Mouse (Mus musculus) adrenal gland, postnatal 10 days (tissue): ENCODE measurements around the gene Rasgef1a. TPM values are rescaled to one million over a fixed set of nuclear protein-coding genes. Genes with fewer than 3 reads are reported as not detected.
A peak's percentile ranks its signal among the peaks of the same experiment; 100 is the strongest.

Experiments
- DNase-seq: peaks from one replicate; pipeline ENCODE4 v3.0.0; 2021; ENCODE audit warnings: mixed read lengths
- long read RNA-seq, 2 experiments: library from polyadenylated mRNA; stranded (forward); transcript quantifications; one replicate each; pipeline ENCODE4 v2.0.0; 2021
- total RNA-seq, 2 experiments: library from RNA; stranded (reverse); gene quantifications; 2 replicates each; pipeline ENCODE4 v1.2.3; 2021

Gene Rasgef1a
- total RNA-seq = under 1 TPM; 0.21 to 0.36 TPM
- long read RNA-seq, experiment 1 = 0 reads
- long read RNA-seq, experiment 2 = 0 reads

DNA sequence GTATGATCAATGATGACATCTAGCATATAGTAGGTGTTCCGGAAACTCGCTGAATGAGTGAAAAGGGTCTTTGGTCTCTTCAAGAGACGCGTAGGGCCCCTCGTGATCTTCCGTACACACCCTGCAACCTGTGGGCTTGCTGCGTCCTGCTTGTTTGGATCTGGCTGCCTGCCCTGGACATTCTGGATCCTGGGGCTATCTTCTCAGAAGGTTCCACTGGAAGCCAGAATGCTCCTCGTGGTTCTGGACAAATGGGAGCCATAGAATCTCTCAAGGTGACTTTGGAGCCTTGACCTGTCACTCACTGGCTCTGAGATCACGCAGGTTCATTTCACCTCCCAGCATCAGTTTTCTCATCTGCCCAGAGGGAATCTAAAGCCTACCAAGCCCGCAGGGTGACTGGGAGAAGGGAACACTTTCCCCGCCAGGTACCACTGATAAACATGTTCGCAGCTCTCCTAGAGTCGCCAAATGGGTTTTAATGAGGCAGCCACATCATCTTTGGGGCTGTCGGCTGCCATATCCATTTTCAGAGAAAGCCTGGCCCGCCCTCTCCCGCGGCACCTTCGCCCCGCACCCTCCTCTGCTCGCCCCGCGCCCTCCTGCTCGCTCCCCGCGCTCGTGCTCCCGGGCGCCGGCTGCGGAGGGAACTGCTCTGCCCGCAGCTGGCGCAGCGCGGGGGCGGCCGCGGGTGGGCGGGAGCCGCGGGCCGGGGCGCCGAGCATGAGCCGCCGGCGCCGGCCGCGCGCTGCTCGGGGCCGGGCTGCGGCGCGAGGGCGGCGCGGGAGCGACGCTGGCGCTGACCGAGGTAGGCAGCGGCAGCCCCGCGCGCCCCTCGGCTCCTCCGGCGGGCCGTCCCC is at the start of gene Rasgef1a:
Rasgef1a (plus strand) TSS at position 683 of the 860 bp plus-strand sequence.
- DNase-seq = peak; percentile 10

DNA sequence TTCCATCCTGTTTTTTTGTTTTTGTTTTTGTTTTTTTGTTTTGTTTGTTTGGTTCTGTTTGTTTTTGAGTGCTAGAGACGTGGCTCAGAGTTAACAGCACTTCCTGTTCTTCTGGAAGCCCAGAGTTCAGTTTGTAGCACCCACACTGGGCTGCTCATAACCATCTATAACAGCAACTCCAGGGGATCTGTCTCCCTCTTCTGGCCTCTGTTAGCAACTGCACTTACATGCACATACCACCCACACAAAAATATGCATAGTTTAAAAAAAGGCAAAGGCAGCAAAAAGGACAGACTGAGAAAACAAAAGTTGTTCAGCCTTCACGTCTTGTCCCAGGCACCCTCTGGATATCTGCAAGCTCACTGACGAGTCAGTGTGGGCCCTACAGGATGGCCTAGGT is 48.0 kb upstream of the Rasgef1a start:
- no peak for DNase-seq

DNA sequence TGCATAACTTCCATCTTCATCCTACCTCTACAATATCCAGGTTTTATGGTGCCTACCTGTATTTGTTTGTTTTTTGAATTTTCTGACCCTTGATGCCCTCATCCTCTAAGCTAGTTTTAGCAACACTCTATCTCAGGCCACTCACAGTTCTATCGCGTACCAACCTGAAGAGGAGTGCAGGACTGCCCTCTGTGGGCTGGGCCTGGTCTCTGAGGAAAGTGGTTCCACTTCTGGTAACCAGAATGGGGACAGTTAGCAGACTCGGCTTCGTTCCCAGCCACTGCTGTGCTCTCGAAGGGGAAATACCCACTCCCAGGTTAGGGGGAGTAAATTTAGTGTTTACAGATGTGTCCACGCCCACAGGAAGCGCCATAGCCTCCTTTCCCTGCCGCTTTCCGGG is 44.5 kb upstream of the Rasgef1a start:
- DNase-seq = no peak

DNA sequence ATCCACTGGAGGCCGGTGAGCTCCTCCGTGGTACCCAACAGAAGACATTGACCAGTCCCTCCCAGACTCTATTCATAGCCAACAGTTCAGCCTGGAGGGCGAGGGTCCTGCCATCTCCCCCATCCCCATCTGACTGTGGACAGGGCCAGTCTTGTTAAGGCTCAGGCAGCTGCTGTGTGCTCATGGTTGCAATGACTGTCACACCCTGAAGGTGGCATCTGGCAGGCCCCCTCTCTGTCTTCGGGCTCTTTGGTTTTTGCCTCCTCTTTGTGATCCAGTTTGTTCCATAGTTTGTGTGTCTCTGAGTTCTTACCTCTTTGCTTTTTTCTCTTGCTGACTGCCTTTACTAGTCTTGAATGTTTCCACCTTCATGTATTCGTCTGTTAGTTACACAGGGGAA is 24.1 kb upstream of the Rasgef1a start:
- no peak for DNase-seq

DNA sequence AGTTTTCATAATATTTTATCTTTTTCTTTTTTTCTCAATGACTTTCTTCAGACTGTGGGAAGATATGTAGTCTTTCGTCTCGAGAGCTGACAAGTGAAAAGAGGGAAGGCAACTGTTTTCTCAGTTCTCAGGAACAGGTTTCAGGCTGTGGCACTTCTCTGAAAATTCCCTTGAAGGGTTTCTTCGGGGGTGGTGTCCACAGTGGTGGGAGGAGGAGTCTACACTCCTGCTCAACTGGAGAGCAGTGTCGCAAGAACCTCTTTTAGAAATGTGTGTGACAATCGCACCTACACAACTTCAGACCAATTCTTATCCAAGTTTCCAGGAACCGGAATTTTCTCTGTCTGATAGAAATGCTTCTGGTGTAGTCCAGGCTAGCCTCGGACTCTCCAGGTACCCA is 22.0 kb upstream of the Rasgef1a start:
- DNase-seq = no peak

DNA sequence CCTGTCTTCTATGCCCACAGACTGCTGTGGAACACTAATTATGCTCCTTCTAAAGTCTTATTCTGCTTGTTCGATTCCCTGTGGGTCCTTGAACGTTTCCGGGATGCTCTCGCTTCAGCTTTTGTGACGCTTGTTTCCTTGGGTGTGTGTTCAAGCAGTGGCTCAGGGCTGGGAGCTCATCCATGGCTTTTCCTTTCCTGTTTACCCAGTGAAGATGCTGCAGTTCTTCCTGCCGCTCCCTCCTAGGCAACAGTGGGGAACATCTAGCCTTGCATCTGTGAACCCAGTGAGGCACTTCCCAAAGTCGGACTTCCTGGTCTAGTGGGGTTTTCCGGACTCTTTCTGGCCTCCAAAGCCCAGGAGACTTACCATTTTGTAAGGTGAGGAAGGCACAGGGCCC is 20.6 kb upstream of the Rasgef1a start:
- DNase-seq = no peak

DNA sequence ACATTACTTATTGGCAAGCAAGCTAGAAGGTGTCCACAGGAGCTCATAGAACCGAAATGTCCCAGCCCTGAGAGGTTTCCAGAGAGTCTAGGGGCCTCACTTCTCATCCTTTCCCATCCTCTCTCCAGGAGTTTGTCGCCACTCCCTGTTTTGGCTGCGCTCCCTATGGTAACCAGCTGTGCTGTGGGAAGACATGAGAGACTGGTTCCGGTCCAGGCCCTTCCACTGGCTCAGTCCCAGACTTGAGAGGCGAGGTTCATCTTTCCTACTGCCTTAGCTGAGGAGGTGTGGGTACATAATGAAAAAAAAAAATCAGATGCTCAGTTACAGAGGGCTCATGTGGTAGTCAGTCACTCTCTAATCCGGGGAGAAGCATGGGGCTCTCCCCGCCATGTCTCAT is 19.9 kb upstream of the Rasgef1a start:
- no peak for DNase-seq

DNA sequence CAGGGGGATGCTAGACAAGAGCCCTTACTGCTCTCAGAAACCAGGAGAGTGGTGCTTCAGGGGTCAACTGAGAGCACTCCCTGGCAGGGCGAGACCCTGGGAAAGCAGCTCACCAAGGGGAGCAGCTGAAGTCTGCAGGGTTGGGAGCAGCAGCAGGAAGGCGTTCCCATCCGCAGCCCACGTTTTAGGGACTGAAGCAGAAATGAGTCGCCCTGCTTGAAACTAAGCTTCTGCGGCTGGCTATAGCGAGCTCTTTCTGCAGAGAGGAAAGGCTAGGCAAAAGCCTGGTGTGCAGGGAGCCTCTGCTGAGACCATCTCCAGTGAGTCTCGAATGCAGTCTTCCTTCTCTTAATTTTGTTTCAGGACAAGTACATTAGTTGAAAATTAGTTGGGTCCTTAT is 19.3 kb upstream of the Rasgef1a start:
- no peak for DNase-seq

DNA sequence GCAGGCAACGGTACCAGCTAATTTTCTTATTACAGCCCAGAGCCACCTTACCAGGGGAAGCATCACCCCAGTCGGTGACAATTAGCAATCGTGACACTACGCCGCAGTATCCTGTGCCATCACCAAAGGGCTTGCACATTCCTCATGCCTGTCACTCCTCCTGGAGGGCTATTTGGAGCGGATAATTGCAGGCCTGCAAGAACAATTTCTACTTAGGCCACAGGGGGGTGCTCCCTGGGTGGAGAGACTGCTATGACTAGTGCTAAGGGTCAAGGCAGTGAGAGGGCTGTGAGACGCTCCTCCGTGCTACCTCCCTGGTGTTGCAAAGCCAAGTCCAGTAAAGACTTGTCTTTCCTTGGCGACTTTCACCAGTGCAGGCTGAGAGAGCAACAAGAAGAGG is 16.1 kb upstream of the Rasgef1a start:
- peak; percentile 18 for DNase-seq

DNA sequence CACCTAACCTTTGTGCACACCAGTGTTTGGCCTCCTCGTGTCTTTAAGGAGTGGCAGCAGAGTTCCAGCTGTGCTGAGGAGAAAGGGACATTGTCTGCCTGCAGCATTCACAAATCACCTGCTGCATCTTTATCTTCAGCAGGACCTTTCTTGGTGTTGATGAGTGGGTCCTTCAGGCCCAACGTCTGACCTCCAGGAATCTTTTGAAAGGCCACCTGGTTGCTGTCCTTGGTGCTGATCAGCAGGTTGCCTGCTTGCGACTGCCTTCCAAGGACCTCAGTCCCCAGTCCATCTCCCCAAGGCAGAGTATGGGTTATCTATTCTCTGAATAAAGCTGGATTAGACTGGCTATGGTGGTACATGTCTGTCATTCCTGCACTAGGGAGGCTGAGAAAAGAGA is 10.0 kb upstream of the Rasgef1a start:
- peak; percentile 33 for DNase-seq

DNA sequence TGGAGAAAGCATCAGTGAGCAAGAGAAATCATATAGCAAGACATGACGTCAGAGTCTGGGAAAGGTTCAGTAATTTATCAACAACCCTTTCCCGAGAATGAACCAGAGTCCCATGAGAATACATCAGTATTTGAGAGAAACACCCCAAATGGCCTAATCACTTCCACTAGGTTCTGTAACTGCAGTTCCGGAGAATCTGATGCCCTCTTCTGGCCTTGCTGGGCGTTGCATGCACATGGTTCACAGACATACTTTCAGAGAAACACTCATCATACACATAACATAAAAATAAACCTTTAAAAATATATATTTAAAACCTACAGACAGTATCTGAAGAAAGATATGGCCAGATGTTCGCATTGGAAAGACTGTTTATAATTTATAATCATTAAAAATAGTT is 3.9 kb upstream of the Rasgef1a start:
- DNase-seq = peak; percentile 57

DNA sequence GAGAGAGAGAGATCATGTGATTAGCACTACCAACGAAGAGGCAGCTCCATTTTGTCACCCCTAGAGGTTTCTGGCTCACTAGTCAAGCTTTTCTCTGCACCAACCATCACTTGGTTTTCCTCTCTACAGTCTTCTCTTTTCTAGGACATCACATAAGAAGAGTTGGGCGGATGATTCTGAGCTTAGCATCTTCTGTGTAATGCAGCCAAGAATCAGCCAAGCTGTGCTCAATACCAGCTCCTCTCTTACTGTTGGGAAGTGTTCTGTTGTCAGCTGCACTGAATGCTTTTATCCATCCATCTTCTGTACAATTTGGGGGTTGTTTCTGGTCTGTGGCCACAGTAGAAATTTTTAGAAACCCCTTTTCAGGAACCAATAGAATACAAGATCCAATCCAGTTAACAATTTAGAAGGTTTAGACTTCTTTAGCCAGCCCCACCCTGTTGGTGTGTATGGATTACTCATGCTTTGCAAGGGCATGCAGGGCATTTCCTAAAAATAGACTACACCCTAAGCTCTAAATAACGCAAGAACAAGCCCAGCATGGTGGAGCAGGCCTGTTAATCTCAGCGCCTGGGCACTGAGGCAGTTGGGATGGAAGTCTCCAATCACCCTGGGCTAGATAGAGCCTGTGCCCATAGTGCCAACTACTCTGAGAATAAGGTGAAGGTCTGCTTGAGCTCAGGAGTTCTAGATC is 3.2 kb upstream of the Rasgef1a start:
- no peak for DNase-seq

DNA sequence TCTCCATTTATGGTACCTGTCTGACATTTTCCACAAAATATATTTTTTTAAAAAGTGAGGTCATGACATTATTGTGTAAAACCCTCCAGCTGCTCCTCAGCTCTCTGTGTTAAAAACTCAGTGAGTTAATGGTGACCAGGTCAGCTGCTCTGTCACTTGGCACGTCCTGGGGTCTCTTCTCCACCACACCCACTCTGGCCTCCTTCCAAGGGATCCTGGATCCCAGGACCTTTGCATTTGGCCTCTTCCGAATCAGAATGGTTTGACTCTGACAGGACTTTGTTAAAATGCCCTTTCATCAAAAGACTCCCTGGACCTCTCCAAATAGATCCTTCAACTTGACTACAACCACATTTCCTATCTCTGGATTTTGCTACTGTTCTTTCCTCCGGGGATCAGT is 982 bp upstream of the Rasgef1a start:
- DNase-seq = no peak

DNA sequence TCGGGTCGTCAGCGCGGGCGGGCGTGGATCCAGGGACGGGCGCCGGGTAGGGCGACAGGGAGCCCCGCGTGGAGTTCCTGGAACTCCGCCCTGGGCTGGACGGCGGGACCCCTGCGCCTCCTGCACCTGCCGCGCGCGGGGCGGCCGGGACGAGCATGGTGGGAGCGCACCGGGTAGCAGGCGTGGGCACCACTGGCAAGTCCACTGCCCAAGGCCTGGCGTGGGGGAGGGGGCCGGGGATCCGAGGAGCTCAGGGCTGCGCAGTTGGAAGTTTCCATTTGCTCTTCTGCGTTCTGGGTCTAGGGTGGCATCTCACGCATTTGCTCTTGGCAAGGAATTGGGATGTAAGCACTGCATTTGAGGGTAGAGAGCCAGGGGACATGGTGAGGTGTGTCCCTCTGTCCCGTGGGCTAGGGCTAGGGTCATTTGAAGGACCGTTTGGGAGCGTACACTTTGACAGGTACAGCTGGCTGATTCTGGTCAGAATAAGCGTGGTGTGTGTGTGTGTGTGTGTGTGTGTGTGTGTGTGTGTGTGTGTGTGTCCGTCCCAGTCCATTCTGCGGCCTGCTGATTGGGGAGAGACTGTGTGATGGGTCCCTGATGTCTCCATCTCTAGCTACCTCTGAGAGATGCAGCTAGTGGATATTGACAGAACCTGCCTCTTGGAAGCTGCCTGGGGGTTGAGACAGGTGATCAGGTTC is 528 bp downstream of the Rasgef1a start:
- peak; percentile 17 for DNase-seq

DNA sequence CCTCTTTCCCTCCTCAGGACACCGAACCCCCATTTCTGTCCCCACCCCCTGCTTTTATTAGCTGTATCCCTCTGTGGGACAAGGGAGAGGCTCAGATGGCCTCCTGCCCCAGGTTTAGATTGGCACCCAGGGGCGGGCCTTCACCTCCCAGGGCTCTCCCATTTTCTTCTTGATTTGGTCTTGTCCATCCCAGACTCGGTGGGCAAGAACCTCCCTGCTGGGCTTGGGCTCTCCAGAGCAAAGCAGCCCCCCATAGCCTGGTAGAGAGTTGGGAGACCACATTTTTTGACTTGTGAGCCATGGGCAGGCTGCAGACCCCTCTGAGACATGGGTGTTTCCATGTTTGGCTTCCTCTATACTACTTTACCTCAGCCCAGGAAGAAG is 1.1 kb downstream of the Rasgef1a start:
- no peak for DNase-seq

DNA sequence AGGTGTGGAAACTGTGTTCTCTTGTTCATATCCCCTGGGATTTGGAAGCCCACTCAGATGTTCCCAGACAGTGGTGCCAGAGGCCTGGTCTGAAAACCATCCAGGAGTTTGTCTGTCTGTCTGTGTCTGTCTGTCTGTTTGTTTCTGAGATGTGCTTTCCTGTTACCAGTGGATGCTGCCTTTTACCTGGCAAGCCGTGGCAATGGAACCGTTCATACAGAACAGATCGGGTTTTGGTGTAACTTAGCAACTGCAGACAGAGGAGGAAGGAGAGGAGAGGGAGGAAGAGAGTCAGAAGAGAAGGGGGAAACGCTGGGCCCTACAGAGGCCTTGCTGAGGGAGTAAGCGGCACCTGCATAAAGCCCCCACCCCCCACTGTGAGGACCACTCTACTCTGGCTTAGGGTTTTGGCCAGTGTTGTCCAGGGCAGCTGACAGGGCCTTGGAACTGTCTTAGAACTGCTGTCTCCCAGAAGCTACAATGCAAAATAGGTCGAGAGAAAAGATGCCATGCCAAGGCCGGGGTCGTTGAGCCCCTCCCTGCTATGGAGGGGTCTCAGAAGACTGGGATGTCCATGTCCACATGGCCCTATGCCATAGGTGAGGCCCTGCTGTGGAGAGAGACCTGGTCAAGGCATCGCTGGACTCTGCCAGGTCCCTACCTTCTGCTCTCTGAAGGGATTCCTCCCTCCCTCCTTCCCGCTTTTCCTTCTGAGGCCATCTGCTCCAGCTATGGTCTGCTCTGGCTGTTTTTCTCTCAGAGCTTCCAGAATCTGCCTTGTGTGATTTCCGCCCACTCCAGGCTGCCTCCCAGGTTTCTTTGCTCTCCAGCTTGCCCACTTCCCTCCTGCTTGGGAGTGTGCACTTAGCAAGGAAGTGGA is 2.0 kb downstream of the Rasgef1a start:
- no peak for DNase-seq

DNA sequence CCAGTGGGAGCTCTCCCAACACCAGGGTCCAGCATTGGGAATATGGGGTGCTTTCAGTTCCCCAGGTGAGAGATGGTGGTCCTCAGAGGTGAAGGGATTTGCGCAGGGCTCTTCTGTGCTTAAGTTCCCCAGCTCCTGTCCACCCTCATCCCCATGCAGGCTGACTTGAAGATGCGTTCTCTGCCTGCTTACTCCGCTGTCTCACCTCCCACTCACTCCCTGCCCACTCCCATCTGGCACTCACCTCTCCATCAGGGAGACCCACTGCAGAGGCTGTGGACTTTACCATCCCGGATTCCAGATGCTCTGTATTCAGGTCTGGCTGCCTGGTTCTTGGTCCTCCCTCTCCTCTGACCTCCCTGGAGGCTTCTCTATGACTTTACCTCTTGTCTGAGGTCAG is 3.6 kb downstream of the Rasgef1a start:
- DNase-seq = no peak

DNA sequence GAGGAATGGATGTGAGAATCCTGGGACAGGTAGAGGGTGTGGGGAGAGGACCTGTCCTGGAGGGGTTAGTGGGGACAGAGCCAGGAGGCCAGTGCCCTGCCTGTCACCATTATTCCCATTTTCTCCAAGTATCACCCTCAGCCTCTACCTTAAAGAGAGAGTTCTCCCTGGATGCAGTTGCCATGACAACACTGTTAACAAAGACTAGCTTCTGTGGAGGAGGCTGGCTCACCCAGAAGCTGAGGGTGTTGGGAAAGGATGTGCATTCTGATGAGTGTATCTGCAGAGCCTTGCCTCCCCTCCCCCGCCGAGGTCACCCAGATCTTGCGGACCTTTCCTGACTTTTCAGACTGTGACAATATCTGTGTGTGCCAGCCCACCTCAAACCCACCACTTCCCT is 4.7 kb downstream of the Rasgef1a start:
- no peak for DNase-seq

DNA sequence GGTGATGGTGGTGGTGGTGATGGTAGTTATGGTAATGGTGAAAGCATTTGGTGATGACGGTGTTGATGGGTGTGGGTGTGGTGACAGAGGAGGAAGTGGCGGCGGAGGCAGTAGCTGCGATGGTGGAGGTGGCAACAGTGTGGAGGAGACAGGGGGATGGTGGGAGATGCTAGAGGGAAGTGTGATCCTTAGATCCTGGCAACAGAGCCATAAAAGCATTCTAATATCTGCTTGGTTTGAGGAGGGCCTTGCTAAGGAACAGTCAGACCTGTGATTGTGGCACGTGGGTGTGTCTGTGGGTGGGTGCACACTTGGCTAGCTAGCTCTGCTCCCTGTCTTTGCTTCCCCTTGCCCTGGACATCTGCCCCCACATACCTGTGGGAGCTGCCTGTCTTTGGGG is 7.4 kb downstream of the Rasgef1a start:
- DNase-seq = no peak

DNA sequence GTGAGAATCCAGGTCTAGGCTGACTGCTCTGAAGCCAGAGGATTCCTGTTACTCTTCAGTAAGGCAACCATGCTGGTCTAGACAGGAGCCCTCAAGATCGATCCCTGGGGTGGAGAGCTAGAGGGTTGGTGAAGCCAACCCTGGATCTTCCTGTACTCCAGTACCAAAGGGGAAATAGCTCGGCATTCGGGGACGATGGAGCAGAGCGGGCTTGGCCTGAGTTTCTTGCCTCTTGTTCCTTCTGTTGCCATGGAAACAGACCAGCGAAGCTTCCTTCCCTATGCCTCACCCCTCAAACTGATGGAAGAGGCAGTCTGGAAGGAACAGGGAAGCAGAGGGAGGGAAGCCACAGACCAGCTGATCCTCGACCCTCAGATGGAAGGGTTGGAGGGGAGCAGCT is 8.3 kb downstream of the Rasgef1a start:
- DNase-seq = no peak

DNA sequence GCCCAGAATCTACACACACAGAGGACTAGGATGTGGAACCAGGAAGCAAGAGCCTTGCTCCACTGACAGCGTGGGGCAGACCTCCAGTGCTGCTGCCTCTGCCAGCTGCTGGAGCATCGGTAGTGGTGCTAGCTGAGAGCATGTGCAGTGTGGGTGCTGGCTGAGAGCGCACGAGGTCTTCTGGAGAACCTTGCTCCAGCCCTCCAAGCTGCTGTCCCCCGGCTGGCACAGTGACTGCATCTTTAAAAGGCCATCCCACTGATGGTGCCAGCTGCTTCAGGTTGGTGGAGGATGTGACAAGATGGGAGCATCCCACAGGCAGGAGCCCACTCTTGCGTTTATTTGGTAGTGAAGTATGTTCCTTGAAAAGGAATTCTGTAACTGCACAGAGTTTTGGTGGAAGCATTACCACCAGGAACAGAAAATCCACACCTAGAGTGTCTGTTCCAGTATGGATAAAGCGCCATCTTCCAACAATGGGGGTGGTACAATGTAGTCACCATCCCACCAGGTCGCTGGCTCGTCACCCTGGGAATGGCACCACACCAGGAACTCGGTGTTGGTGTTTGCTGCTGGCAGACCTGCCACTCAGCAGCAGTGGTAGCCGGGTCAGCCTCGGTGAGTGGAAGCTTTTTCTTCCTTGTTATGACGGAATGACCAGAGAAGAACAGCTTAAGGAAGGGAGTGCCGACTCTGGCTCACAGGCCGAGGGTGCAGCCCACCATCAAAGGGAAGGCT is 11.8 kb downstream of the Rasgef1a start:
- no peak for DNase-seq
